Mouse (Mus musculus) hindbrain, embryonic 11.5 days (tissue): ENCODE measurements around the gene Ssbp2. TPM values are rescaled to one million over a fixed set of nuclear protein-coding genes. Genes with fewer than 3 reads are reported as not detected.

Experiments used
- ATAC-seq: fragments of 200-750 bp; cut with Nextera tagmentation; 2 replicates; pipeline ENCODE4 v1.8.0; 2017; ENCODE audit warnings: mild to moderate bottlenecking, moderate TSS enrichment, moderate library complexity; ENCODE audit not compliant: low FRiP score
- DNase-seq: peaks from one replicate; pipeline ENCODE4 v3.0.0-alpha.2; 2015; ENCODE audit warnings: low spot score
- H3K27ac ChIP-seq: fragments of 300-500 bp; sonication (generic); 2 replicates; pipeline ENCODE4 v1.5.1; 2014; ENCODE audit warnings: mild to moderate bottlenecking, low read depth, low read length
- H3K27me3 ChIP-seq: fragments of 300-500 bp; sonication (generic); 2 replicates; pipeline ENCODE4 v1.6.1; 2014; ENCODE audit warnings: mild to moderate bottlenecking, low read length, moderate library complexity, mixed read lengths; ENCODE audit not compliant: control insufficient read depth, insufficient read depth
- H3K36me3 ChIP-seq: fragments of 300-500 bp; sonication (generic); 2 replicates; pipeline ENCODE4 v1.6.1; 2014; ENCODE audit warnings: mild to moderate bottlenecking, low read length, moderate library complexity, mixed read lengths; ENCODE audit not compliant: control insufficient read depth, insufficient read depth
- H3K4me1 ChIP-seq: fragments of 300-500 bp; sonication (generic); replicated peaks from 2 replicates; pipeline ENCODE4 v1.6.1; 2014; ENCODE audit warnings: low read length, mixed read lengths; ENCODE audit not compliant: control insufficient read depth, insufficient read depth
- H3K4me2 ChIP-seq: fragments of 300-500 bp; sonication (generic); replicated peaks from 2 replicates; pipeline ENCODE4 v1.6.1; 2014; ENCODE audit warnings: mild to moderate bottlenecking, low read depth, low read length
- H3K4me3 ChIP-seq: fragments of 300-500 bp; sonication (generic); 2 replicates; pipeline ENCODE4 v1.5.1; 2014; ENCODE audit warnings: low read depth, low read length
- H3K9ac ChIP-seq: fragments of 300-500 bp; sonication (generic); 2 replicates; pipeline ENCODE4 v1.6.1; 2014; ENCODE audit warnings: low read depth, low read length
- H3K9me3 ChIP-seq: fragments of 300-500 bp; sonication (generic); 2 replicates; pipeline ENCODE4 v1.6.1; 2016; ENCODE audit warnings: low read length; ENCODE audit not compliant: control insufficient read depth
- WGBS: fragments of 180-500 bp; shearing (Covaris S2); extraction: QIAGEN DNeasy Blood & Tissue Kit; methylation state at CpG from one replicate; pipeline ENCODE4 v1.1.7; 2014; 5-methylcytosine and 5-hydroxymethylcytosine counted together
- polyA plus RNA-seq: library from polyadenylated mRNA; unstranded; fragments of >200 nt; fragmentation: Nextera tagmentation; extraction: Ambion mirVana; gene quantifications from 2 replicates; pipeline ENCODE4 v1.2.1, GENCODE M21; 2014

The Ssbp2 gene
- polyA plus RNA-seq, 1 experiment from 2014 or later, result 152 TPM

DNA sequence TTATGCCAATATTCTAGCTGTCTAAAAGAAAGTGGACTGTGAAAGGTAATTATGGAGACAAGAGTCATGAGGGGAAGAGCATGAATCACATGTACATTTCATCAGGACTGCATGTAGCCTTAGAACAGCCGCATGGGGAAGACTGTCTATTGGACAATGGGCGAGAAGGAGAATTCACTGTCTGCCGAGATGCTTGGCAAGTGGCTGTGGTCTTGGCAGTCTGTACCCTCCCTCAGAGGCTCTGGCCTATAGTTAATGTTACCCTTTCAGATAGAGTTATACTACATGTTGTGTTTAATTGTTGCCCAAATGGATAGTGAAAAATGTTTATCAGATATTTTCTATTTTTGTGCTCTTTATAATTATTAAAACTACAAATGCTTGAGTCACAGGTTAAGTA lies 156.0 kb downstream of the Ssbp2 start:
- H3K36me3 ChIP-seq, result no peaks in the 10 kb centered on the region
- no peaks in the 10 kb centered on the region for H3K9me3 ChIP-seq
- no peak overlapping the region for H3K27ac ChIP-seq
- no peaks in the 10 kb centered on the region for H3K4me1 ChIP-seq
- no peak overlapping the region for H3K4me2 ChIP-seq
- DNase-seq (no peak), ATAC-seq (no peak)
- WGBS, result 90% methylated on average over 3 of the region's 3 CpGs
- no peak overlapping the region for H3K9ac ChIP-seq
- no peaks in the 10 kb centered on the region for H3K27me3 ChIP-seq
- H3K4me3 ChIP-seq, result no peak overlapping the region

DNA sequence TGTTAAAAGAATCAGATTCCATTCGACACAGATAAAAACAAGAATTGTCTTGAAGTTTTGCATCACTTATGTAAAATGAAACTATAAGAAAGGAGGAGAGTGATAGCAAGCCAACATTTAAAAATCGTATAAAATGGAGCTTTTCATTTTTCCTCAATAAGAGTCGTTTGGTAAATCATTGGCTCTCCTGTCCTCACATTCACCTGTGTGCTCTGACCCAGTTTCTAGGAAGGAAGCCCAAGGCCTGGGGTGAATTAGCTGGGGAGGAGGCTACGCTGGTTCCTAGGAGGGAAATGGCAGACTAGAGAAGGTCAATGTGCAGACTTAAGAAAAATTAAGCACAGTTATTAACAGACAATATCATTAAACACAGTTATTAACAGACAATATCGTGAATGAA lies 156.8 kb downstream of the Ssbp2 start:
- ATAC-seq, result no peak
- no peaks in the 10 kb centered on the region for H3K27me3 ChIP-seq
- H3K27ac ChIP-seq, result no peak overlapping the region
- H3K4me3 ChIP-seq, result no peak overlapping the region
- DNase-seq, result no peak
- 91% methylated on average over 5 of the region's 5 CpGs for WGBS
- no peak overlapping the region for H3K9ac ChIP-seq
- H3K4me2 ChIP-seq, result no peak overlapping the region
- no peaks in the 10 kb centered on the region for H3K36me3 ChIP-seq
- no peaks in the 10 kb centered on the region for H3K4me1 ChIP-seq
- no peaks in the 10 kb centered on the region for H3K9me3 ChIP-seq

GRCm38 (mm10) chr13:91619431-91619830 lies 159.3 kb downstream of the Ssbp2 start:
- H3K27me3 ChIP-seq, result no peaks in the 10 kb centered on the region
- ATAC-seq (no peak), DNase-seq (no peak)
- WGBS, result 76% methylated on average over 1 of the region's 1 CpGs
- no peaks in the 10 kb centered on the region for H3K4me1 ChIP-seq
- H3K36me3 ChIP-seq, result no peaks in the 10 kb centered on the region
- H3K4me3 ChIP-seq, result no peak overlapping the region
- no peak overlapping the region for H3K9ac ChIP-seq
- no peak overlapping the region for H3K4me2 ChIP-seq
- H3K27ac ChIP-seq, result no peak overlapping the region
- H3K9me3 ChIP-seq, result no peaks in the 10 kb centered on the region; the same call in 1 of the 2 replicates

DNA sequence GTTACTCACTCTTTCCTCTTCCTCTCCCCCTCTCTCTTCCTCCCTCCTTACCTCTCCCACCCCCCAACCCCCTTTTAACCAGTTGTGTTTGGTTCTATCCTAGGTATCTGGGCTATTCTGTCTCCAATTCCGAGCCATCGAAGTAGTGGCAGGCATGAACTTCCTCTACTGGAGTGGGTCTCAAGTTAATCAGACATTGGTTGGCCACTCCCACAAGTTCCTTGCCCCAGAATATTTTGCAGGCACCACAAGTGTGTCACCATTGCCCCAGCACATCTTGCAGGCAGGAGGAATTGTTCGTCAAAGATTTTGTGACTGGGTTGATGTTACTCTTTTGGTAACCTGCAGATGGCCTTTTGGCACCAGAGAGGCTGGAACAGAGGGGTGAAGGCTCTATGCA lies 160.5 kb downstream of the Ssbp2 start:
- Histone ChIP-seq H3K36me3 (no peaks in the 10 kb centered on the region), H3K4me3 (no peak overlapping the region), H3K27ac (no peak overlapping the region), H3K9me3 (no peaks in the 10 kb centered on the region; the same call in 1 of the 2 replicates), H3K4me1 (no peaks in the 10 kb centered on the region), H3K27me3 (no peaks in the 10 kb centered on the region), H3K9ac (no peak overlapping the region), H3K4me2 (no peak overlapping the region)
- ATAC-seq (no peak), DNase-seq (no peak)
- WGBS, result 93% methylated on average over 3 of the region's 3 CpGs

DNA sequence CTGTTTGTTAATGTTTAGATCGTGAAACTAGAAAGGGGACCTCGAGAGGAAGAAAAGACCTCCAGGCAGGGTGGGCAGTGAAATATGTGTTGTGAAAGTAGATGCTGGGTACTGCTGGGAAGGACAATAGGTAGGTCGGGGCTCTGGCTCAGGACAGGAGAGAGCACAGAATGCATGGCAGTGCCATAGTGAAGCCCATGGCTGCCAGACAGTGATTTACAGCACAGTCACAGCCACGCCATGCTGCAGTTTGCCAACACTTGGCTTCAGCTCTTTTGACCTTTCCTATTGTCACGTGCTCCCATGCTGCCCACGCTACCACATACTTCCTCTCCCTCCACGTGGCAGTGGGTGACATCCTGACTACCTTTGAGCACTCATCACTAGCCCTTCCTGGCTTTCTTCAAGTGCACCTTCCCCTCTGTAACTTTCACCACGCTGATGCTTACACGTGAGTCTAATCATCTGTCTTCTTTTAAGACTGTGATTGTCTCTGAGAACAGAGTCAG lies 171.3 kb downstream of the Ssbp2 start:
- no peak overlapping the region for H3K27ac ChIP-seq
- no peaks in the 10 kb centered on the region for H3K27me3 ChIP-seq
- H3K9ac ChIP-seq, result no peak overlapping the region
- ATAC-seq (no peak), DNase-seq (no peak)
- no peaks in the 10 kb centered on the region for H3K4me1 ChIP-seq
- no peak overlapping the region for H3K4me3 ChIP-seq
- no peaks in the 10 kb centered on the region for H3K9me3 ChIP-seq
- H3K36me3 ChIP-seq, result no peaks in the 10 kb centered on the region
- no peak overlapping the region for H3K4me2 ChIP-seq
- 80% methylated on average over 9 of the region's 9 CpGs for WGBS

DNA sequence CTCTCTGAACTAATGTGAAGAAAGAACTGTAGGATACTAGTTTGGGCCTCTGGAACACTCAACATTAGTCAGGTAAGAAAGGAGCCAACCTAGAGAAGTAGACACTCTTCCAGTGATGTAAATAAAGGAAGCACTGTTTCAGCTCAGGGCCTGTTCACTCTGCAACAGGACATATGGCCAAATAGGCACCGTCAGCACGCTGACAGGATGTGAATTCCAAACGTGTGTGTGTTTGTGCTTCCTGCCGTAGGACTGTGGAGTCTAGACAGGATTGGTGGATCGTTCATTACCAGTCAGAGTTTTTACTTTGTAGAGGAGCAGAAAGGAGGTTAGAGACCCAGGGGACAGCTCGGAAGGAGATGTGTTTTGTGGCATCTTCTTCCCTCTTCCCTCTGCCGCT lies 174.0 kb downstream of the Ssbp2 start:
- Histone ChIP-seq H3K36me3 (no peaks in the 10 kb centered on the region), H3K4me1 (no peaks in the 10 kb centered on the region), H3K9me3 (no peaks in the 10 kb centered on the region), H3K27ac (no peak overlapping the region), H3K4me3 (no peak overlapping the region), H3K4me2 (no peak overlapping the region), H3K9ac (no peak overlapping the region), H3K27me3 (no peaks in the 10 kb centered on the region)
- DNase-seq (no peak), ATAC-seq (no peak)
- WGBS, result 74% methylated on average over 7 of the region's 7 CpGs

DNA sequence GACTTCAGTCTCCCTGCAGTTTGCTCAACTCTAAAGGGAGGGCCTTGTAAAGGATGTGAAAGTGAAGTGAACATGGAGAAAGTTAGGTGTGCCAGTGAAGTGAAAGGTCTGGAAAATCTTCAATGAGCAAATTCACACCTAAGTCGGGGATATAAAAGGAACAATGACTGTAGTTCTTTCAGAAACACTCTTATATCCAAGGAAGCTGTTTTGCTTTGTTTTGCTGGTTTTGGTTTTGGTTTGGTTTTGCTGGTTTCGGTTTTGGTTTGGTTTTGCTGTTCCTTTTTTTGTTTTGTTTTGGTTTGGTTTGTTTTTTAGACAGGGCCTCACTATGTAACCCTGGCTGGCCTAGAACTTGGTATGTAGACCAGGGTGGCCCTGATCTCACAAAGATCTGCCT lies 175.9 kb downstream of the Ssbp2 start:
- no peak overlapping the region for H3K9ac ChIP-seq
- no peaks in the 10 kb centered on the region for H3K36me3 ChIP-seq
- H3K27me3 ChIP-seq, result no peaks in the 10 kb centered on the region
- WGBS, result 93% methylated on average over 2 of the region's 2 CpGs
- ATAC-seq, result no peak
- no peak for DNase-seq
- H3K4me2 ChIP-seq, result no peak overlapping the region
- H3K9me3 ChIP-seq, result no peaks in the 10 kb centered on the region
- H3K4me1 ChIP-seq, result no peaks in the 10 kb centered on the region
- H3K4me3 ChIP-seq, result no peak overlapping the region
- H3K27ac ChIP-seq, result no peak overlapping the region

- Histone ChIP-seq H3K36me3 (no peaks in the 10 kb centered on the region), H3K27me3 (no peaks in the 10 kb centered on the region), H3K27ac (no peak overlapping the region), H3K9me3 (no peaks in the 10 kb centered on the region), H3K9ac (no peak overlapping the region), H3K4me1 (no peaks in the 10 kb centered on the region), H3K4me2 (no peak overlapping the region), H3K4me3 (no peak overlapping the region)
- 17% methylated on average over 5 of the region's 5 CpGs for WGBS
- peak; percentile 89 for DNase-seq
- peak; percentile 78; the same call in 1 of the 2 replicates for ATAC-seq
Observed at GRCm38 (mm10) chr13:91636814-91637213, 176.7 kb downstream of the Ssbp2 start.

DNA sequence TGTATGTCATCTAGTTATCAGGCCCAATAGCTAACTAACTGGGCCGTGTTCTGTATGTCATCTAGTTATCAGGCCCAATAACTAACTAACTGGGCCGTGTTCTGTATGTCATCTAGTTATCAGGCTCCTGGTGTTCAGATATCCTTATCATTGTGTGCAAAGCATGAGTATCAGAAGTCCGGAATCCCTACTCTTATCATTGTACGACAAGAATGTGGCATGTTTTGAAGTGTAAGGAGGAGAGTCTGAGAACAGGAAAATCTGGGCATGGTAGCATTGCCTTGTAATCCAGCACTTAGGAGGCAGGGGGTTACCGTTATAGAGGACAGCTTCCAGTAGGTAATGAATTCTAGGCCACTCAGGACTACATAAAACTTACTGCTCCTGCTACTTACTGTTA lies 178.8 kb downstream of the Ssbp2 start:
- ATAC-seq (no peak), DNase-seq (no peak)
- 84% methylated on average over 5 of the region's 5 CpGs for WGBS
- Histone ChIP-seq H3K4me3 (no peak overlapping the region), H3K9ac (no peak overlapping the region), H3K4me2 (no peak overlapping the region), H3K9me3 (no peaks in the 10 kb centered on the region), H3K27ac (no peak overlapping the region), H3K27me3 (no peaks in the 10 kb centered on the region), H3K4me1 (no peaks in the 10 kb centered on the region), H3K36me3 (no peaks in the 10 kb centered on the region)
